Mouse (Mus musculus) gonadal fat pad, adult 2 months (tissue): ENCODE results near the gene Rec114. TPM values are rescaled to one million over a fixed set of nuclear protein-coding genes. Genes with fewer than 3 reads are reported as not detected.

Source experiments
- DNase-seq: peaks from one replicate; pipeline ENCODE4 v3.0.0-alpha.2; 2012; ENCODE audit warnings: low read depth
- polyA plus RNA-seq: library from polyadenylated mRNA; depleted of rRNA; stranded (reverse); fragments of >200 nt; gene quantifications from 2 replicates; pipeline ENCODE4 v1.2.3, GENCODE M21; 2012

The Rec114 gene
- polyA plus RNA-seq, 1 experiment: 2.0 TPM

- DNase-seq: no peak
These were observed 81.0 kb downstream of the Rec114 start for GRCm38 (mm10) chr9:58662791-58663190.

DNA sequence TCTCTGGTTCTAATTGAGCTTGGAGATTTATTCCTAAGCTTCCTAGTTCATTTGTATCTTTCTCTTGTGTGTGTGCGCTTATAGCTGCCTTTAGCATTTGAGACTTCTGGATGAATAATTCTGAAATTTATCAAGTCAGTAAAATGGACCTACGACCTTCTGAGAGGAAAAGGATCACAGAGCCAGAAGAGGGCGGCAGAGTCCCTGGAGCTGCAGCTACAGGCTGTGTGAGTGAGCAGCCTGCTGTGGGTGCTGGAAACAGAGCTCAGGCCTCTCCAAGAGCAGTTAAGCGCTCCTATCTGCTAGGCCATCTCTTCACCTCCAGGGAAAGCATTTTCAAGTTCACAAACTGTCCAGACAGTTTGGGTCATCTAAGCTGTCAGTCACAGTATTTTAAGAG is 81.8 kb downstream of the Rec114 start:
- DNase-seq: no peak

- DNase-seq: no peak
These were observed 83.1 kb downstream of the Rec114 start for GRCm38 (mm10) chr9:58660673-58661072.

GRCm38 (mm10) chr9:58659989-58660388 is 83.8 kb downstream of the Rec114 start:
- DNase-seq: no peak

DNA sequence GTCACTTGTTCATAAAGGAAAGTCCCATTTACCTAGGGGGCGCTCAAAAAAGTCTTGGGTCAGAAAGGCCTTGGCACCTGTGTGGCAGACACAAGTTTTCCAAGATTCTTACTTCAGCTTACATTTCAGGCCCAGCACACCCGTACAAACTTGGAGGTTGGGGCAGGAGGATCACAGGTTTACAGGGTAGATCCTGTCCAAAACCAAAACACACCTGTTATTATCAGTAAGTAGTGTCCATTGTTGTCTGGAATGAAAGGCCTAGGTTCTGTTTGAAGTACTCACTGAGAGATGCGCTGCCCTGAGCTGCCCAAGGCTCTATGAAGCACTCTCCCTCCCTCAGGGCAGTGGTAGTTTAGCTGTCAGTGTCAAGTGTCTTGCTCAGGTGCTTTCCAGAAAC is 84.4 kb downstream of the Rec114 start:
- no peak for DNase-seq

DNA sequence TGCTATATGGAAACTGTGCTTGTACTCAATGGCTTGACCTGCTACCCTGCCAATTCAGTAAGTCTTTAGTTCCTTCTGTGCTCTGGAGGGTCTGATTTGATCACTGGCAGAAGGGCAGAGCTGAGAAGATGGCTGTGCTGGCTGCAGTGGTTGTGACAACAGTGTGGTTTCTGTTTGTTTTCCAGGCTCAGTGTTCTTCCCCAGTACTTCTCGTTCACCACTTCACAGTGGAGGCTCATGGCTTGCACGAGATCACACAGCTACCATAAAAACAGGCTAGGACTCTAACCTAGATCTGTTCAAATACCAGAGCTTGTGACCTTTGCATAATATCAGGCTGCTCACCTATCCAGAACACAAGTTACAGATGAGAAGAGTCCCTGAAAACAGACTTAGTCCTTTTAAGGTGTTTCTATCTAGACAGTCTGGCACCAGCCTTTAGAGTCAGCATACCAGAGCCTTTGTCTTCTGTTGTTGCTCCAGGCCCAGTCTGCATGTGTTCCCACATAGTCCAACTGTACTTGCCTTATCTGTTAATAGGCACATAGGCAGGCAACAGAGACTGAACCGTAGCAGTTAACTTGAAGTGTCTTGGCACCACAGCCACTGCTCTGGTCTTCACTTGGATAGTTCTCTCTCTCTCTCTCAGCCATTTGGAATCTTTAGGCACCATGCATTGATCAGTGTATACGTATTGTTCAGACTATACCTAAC is 85.0 kb downstream of the Rec114 start:
- DNase-seq: no peak

- no peak for DNase-seq
These were observed 85.8 kb downstream of the Rec114 start for GRCm38 (mm10) chr9:58657735-58658512.

DNA sequence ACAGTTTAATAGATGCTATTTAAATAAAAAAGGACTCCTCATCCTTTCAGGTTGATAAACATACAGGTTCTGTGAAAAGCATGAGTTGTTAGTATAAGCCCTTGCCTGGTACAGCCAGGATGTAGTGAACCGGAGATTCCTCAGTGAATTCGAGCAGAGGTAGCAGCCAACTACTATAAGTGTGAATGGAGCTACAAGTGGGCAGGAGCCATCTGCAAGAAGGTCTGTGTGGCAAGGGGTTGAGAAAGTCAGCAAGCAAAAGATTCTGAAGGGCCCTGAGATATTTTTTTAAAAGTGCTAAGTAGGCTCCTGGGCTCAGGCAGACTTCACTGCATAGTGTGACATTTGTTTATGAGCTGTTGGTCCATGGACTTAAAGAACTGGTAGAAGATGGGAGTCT is 86.9 kb downstream of the Rec114 start:
- DNase-seq: no peak

DNA sequence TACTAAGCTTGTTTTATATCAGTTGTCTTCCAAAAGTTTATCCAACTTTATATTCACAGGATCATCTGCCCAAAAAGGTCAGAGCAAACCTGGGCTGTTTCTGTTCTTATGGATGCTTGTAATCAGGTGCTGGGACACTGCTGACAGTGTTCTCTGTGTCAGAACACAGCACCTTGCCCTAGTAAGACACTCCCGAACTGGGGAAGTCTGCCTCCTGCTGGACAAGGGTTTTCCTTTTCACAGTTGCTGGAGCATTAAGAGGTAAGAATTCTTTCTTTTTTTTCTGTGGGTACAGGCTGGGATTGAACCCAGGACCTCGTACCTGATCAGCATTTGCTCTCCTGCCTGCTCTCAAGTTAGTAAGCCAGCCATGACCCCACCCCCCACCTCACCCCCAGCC is 87.4 kb downstream of the Rec114 start:
- no peak for DNase-seq

- no peak for DNase-seq
These were observed 89.3 kb downstream of the Rec114 start for GRCm38 (mm10) chr9:58654494-58654893.

- no peak for DNase-seq
These were observed 91.8 kb downstream of the Rec114 start for GRCm38 (mm10) chr9:58651993-58652392.

GRCm38 (mm10) chr9:58649265-58649626 is 94.5 kb downstream of the Rec114 start:
- DNase-seq: no peak

- DNase-seq: peak; percentile 56
These were observed 95.1 kb downstream of the Rec114 start for GRCm38 (mm10) chr9:58648406-58649264.

- DNase-seq: no peak
These were observed 113.3 kb downstream of the Rec114 start for GRCm38 (mm10) chr9:58630441-58630840.

DNA sequence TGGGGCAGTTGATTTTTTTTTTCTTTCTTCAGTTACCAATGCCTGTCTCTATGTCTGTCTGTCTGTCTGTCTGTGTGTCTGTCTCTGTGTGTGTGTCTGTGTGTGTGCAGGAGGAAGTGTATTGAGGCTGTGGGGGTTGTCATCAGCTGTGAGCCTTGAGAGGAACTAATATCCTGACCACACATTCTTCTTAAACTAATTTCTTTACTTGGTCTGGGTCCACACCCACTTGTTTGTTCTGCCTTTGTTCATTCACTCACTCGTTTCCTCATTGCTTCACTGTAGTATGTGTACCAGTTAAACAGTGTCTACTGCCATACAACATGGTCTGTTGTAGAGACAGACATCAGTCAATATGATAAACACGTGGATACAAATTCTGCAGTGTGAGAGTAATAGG is 116.6 kb downstream of the Rec114 start:
- no peak for DNase-seq

DNA sequence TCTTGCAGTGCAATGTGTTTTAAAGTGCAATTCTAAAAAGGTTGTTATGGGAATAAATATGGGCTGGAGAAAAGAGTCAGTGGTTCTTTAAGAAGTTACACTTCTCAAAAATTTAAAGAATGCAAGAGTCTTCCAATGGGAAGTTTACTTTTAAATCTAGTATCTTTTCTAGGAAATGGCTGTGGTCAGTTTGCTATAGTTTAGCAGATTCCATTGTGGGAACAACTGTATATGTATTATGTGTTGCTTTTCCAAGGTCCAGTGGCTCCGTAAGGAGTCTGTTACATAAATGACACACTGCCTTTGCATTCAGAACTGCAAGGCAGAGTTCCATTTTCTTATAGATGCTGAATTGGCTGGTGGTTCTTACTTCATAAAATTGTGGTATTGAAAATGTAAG is 120.8 kb downstream of the Rec114 start:
- DNase-seq: no peak

- no peak for DNase-seq
These were observed 128.5 kb downstream of the Rec114 start for GRCm38 (mm10) chr9:58615064-58615938.

DNA sequence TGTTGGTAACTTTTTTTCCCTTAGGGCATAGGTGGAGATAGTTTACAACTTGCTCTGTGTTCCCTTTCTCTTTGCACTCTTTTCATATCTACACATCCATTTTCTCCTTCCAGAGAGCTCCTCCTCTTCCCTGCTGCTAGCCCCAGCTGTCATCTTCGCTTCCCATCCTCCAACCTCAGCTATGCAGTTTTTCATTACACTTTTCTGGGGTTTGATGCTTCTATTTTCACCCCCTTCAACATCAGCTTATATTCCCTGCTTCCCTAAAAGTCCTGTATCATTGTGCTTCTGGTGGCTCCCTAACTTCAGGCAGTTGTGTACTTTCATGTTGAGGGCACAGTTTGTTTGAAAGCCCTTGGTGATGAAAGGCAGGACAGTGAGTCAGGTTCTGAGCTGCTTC is 130.0 kb downstream of the Rec114 start:
- DNase-seq: no peak
